Mouse (Mus musculus): Measurements from ENCODE around the gene Neb.

Neb gene

DNA sequence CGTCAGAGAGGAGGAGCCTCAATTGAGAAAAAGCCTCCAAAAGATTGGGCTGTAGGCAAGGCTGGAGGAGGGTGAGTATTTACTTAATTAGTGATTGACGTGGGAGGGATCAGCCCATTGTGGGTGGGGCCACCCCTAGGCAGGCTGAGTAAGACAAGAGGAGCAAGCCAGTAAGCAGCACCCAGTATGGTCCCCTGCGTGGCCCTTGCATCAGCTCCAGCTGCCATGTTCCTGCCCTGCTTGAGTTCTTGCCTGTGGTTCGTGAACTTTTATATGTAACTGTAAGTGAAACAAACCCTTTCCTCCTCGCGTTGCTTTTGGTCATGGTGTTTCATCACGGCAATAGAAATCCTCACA, at the start of gene Neb:
Neb (minus strand) TSS at position 27 of the 357 bp plus-strand sequence.
- no peak for DNase-seq (ENCODE audit: low spot score)

DNA sequence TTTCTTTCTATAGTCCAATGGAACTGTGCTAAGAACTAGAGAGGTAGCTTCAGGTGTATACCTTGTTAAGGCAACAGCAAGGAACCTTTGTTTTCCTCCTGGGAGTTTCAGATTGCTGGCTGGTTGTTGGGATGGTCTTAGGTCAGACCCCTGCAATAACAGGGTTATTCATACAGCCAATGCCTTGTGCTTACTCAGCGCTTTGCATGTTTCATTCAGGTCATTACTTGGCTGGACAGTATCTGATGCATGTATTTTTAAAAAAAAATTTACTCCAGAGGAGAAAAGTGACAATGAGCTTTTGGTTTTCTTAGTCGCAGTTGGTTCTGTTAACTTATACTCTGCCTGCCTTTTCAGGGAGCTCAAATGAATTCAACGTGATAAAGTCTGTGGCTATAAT, 49.1 kb upstream of the Neb start:
- DNase-seq (ENCODE audit: low spot score): no peak

DNA sequence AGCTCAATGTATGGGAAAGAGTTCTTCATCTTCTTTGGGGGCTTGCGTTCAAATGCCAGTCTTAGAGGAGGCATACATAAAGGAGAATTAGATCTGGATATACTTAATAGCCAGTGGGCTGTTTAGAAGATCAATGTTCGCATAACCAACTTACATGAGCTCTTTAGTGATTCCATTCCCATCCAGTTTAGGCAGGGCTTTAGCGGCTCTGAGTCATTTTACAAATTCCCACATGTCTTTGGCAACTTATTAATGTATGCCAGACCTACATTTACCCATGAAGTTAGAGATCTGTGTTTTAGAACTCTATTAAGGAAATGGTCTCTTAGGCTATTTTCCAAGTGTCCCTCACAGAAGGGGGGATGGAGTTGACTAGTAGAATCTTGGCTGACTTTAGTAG, 47.8 kb upstream of the Neb start:
- no peak for DNase-seq (ENCODE audit: low spot score)

DNA sequence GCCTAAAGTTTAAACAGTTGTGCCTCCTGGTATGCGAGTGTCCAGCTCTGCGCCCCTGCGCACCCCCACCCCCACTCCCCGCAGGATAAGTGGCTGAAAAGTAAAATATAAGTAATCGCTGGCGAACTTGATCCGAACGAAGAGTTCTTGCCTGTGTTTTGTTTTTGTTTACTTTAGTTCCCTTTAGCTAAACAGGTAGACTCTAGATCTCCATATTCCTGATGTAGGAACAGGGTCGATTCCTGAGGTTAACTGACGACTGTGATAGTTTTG, 47.2 kb upstream of the Neb start:
- no peak for DNase-seq (ENCODE audit: low spot score)

DNA sequence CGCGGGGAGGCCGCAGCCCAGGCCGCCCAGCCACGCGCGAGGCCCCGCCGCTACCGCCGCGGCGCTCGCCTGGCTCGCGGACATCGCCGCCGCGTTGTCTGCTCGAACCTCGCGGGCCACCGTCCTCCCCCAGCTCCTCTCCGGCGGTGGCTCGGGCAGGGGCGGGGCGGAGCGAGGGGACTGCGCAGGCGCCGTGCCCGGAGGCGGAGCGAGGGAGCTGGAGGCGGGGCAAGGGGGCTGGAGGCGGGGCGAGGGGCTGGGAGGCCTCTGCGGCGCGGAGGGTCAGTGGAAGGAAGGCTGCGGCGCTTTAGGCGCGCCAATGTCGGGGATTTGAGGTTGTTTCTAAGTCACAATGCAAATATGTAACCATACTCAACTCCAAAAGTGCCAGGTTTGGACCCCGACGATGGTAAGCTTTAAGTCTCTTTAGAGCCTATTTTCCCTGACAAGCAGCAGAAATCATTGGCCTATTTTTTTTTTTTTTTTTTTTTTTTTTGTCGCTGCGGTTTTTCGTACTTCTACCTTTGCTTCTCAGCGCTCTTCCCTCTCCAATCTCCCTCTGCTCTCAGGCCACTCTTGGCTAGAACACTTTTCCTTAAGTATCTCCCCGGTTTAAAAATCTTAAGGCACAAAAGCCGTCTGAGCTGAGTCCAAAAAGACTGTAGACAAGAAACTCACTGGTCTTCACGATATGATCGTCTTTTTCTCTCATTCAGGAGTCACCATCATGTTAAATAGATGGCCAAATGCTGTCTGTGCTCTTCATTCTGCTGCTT, 46.7 kb upstream of the Neb start, which contains the start of gene Arl5a:
Arl5a (minus strand) TSS at position 155 of the 776 bp plus-strand sequence.
- peak; percentile 98 for DNase-seq (ENCODE audit: low spot score)

DNA sequence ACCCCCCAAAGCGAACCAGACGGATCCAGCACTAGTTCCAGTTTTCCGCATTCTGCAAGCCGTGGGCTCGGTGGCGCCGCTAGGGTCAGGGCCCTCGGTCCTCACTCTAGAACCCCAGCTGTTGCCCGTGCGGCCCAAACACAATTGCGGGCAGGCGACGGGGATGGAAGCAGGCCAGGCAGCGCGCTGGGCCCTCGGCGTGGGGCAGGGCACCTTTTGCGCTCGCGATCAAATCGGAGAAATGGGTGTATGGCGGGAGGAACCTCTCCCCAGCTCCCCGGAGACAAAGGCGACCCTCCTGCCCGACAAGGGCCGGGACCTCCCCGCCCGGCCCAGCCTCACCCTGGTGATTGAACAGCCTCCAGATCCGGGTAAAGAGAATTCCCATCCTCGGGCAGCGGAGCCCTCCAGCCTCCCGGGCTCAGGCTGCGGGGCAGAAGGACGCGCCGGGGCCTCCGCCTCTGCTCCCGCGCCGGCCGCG, 46.0 kb upstream of the Neb start:
- DNase-seq (ENCODE audit: low spot score): no peak

DNA sequence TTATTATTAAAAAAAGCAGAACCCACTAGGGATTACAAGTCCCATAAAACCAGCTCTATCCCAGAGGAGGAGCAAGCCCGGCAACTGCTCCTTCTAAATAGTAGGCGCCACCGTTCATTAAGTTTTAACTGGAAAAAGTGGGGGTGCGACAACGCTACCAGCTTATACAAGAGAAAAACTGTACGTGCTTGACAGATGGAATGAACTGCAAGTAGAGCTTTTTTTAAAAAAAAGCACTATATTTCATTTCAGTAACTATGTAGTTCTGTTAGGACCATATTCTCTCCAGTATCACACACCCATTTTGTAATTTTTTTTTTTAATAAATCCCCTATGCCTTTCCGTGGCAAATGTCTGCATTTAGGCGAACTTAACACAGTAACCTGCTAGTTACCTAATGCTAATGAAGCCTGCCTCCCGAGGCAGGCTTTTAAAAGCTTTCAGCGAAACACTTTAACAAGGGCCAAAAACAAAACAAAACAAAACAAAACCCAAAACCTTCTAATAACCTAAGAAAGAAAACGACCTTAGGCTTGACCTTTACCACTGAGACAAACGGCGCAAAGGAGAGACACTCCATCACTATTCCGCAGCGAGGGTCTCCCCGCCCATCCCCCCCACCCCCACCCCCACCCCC, 45.5 kb upstream of the Neb start:
- DNase-seq (ENCODE audit: low spot score): no peak

DNA sequence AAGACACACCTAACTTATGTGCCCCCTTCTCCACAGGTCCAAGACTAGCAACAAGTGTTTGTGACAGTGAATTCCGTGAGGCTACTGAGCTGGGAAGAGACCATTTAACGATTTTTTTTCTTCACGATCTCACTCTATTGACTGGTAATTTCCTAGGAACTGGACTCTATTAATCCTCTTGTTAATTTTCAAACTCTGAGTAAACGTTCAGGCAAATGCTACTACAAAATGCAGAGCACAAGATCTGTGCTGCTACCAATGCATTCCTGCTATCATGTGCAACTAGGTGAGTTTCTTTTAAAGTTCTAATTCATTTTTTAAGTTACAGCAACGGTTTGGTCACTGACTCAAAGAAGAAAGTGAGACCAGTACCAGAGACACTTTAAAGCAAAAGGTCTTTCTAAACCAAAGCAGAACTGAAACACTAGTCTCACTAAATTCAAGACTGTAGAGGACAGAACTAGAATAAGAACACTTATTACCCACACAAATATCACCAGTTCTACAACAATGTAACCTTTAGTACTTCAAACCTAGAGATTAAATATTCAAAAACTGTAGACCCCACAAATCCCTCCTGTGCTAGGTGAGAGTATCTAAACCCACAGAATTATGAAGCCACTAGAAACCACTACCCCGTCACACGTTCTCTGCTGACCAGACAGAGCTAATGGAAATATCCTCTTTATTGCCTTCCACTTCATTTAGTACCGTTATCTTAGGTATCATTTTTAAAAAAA, 44.8 kb upstream of the Neb start:
- DNase-seq (ENCODE audit: low spot score): no peak

DNA sequence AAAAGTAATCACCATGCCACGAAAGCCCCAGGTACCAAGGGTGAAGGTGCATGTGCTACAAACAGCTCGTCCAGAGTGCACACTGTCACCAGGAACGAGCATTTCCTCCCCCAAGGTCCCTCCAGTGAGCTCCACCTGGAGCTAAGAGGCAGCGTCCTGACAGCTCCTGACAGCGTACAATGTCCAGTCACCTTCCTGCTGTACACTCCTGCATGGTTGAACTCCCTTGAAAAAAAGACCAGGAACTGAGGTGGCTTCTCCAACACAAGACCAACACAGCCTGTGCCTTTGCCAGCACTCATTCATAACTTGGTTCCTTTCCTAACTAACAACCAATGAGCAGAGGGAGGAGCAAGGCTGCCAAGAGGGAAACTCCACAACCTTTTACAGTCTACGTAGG, 42.9 kb upstream of the Neb start:
- DNase-seq (ENCODE audit: low spot score): no peak

DNA sequence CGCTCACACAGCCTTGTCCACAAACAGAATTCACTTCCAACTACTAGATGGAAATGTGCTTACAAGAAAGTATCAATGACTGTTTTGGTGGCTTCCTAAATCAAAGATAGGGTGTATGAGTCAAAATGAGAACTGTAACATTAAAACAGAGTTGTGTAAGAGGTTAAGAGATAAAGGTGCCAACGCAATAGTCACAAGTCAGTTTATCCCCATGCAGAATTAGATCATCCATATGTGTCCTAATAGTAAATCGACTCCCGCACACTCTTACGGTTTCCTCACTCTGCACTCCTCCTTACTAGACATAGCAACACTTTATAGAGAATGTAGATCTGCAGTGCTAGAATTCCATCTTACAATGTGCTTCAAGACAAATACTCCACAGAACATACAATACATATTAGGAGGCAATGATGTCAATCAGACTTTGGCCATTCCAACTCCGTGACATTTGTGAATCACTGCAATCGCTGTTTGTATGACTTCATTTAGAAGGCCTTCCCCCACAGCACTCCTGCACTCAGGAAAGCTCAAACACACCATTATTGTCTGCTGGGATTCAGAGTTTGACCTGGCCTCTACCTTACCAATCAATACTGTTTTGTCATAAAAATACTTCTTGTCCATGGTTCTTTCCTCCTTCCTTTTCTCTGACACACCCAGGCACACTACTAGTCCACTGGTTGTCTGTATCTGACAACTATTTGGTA, 41.9 kb upstream of the Neb start:
- DNase-seq (ENCODE audit: low spot score): no peak

DNA sequence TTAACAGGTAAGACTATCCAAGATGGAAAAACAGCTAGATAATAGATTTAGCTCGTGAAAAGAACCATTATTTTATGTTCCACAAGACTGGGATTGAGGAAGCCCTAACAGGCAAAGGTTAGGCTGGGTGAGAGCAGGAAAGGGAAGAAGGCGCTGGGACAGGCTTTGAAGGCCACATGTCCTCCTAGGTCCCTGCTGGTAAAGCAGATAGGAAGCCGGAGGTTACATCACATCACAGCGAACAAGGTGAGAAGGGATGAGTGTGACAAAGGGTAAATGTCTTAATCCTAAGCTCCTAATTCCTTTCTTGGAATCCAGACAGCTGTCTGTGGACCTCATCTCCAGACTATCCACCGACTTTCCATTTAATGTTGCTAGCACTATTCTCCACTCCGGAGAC, 41.0 kb upstream of the Neb start:
- DNase-seq (ENCODE audit: low spot score): no peak

DNA sequence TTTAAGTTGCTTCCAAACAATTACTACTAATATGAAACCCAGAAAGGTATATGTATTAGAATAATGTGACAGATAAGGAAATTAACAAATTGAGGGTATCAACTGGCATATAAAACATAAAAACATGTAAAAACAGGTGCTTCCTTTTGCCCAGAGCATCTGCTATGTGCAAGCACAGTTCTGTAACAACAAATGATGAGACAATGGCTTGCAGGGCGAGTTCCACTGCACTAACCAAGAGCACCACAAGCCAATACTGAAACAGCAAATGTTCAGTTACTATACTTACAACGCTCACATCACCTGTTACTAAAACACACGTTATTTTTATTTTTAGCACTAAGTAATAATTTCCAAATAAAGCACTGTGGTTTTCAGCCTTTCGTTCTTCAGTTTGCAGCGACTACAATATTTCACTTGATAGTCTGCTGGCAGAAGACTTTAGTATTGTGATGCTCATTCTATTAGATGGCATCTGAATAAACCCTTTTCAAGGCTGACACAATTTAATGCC, 34.3 kb upstream of the Neb start:
- no peak for DNase-seq (ENCODE audit: low spot score)

DNA sequence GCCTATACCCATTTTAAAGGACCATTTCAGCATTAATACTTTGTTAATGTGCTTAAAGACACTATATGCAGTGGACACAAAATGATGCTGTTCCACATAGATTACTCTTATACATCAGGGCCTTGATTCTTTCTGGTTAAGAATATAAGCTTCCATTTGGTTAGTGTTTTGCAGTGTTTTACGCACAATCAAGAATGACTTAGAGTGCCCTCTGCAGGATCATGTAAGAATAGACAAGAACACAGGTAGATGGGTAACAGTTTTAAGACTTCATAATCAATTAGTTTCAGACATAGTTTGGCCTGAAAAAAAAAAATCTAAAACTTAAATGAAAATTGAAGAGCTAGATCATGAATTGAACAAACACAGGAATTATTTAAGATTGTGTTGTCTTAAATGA, 28.2 kb upstream of the Neb start:
- DNase-seq (ENCODE audit: low spot score): no peak

DNA sequence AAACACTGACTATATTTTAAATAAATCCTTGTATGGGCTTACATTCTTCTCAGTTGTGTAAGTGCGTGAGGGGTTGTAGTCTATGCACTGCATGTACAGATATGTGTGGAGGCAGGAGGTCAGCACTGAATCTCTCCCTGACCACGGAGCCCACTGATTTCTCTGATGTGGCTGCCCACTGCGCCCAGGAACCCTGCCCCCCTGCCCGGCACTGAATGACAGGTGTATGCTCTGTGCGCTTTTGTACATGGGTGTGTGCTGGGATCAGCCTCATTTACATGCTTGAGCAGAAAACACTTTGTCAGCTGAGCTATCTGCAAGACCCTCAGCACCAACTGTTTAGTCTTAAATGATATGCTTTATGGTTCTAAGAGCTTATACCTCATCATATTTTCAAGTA, 27.0 kb upstream of the Neb start:
- DNase-seq (ENCODE audit: low spot score): no peak

DNA sequence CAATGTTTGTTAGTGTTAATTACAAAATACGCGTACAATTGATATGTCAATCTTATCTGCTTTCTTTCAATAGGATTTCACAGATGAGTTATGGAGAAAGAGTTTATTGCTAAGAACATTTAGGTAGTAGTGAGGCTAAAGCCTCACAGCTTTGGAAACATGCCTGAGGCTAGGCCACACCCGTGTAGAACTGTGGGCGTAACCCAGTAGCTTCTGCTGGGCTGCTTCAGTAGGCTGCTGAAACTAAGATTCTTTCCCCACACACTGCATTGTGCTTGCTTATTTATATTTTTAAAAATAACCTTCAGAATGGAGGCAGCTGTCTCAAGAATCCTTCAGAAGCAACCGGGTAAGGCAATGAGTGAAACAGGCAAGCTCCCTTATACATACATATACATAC, 16.3 kb upstream of the Neb start:
- no peak for DNase-seq (ENCODE audit: low spot score)

DNA sequence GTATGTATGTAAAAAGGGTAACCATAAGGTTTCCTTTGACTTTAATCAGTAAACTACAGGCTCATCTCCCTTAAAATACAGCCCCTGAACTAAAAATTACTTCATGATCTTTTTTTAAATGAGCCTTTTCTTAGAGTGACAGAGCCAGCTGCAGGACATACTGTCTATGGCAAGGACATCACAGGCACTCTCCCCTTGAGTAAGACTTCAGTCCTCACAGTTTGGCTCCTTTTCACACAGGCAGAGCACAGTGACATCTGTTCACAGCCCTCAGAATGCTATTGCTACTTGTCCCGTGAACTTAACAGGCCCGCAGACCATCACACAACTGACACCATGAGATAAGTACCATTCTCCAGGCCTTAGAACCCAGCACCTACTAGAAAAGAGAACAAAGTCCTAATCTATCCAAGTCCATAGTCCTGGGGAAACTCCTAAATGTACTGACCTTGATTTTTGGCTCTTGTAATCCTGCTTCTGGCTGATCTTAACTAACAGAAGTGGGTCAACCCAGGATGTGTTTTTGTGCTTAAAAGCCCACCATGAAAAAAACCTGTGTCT, 12.2 kb upstream of the Neb start:
- DNase-seq (ENCODE audit: low spot score): no peak

DNA sequence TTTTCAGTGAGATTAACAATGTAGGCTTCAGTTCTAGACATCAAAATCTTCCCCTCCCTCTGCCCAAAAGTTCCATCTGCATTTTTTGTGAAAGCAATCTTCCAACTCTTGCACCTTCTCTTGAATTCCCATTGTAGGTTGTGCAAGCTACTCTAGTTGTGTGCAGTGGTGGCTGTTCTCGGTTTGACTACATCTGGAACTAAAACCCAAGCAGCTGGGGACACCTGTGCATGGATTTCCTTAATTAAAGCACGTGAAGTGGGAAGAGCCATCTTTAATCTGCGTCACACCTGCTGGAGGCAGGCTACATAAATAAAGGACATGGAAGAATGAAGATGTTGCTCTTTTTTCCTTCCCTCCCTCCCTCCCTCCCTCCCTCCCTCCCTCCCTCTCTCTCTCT, 11.7 kb upstream of the Neb start:
- DNase-seq (ENCODE audit: low spot score): no peak

DNA sequence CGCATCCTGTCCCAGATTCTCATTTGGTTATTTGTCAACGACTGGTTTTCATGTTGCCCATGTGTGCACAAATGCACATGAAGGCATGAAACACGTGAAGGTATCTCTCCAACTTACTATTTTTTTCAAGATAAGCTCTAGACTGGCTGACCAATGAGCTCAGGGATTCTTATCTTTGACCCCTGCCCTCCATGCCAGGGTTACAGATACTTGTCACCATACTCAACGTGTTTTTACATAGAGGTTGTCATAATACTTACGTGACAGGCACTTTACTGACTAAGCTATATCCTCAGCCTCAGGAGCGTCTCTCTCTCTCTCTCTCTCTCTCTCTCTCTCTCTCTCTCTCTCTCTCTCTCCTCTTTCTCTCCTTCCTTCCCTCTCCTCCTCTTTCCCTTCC, 8.2 kb upstream of the Neb start:
- no peak for DNase-seq (ENCODE audit: low spot score)

DNA sequence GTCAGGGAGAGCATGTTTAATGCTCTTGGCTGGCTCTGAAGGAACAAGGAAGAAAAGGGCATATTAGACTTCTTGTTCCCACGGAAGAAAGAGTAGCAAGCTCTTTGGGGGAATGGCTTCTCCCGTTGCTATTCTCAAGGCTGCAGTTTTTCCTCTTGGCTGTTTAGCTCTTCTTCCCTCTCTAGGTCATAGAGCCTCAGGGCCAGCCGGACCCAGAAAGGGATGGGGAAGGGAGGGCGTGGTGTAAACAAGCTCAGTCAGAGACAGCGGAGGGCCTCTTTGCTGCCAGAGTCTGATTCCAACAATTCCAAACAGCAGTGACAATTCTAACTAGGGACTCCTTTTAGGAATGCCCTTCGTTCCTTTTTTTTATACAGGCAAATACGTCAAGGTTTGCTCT, 7.8 kb upstream of the Neb start:
- DNase-seq (ENCODE audit: low spot score): no peak

DNA sequence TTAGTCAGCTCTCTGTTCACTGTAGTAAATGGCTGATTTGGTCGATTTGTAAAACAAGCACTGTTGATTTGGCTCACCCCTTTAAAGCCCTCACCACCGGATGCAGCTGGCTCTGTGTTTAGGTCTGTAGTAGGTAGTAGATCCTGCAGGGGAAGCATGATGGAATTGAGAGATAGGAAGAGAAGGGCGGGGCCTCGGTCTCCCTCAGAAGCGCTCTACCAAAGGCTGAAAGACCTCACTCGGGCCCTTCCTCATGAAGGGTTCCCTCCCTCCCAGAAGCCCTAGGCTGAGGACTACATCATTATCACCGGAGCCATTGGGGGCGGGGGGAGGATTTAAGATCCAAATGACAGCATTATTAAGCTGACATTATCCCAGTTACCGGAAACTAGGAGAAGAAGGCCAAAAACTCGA, 581 bp upstream of the Neb start:
- no peak for DNase-seq (ENCODE audit: low spot score)

DNA sequence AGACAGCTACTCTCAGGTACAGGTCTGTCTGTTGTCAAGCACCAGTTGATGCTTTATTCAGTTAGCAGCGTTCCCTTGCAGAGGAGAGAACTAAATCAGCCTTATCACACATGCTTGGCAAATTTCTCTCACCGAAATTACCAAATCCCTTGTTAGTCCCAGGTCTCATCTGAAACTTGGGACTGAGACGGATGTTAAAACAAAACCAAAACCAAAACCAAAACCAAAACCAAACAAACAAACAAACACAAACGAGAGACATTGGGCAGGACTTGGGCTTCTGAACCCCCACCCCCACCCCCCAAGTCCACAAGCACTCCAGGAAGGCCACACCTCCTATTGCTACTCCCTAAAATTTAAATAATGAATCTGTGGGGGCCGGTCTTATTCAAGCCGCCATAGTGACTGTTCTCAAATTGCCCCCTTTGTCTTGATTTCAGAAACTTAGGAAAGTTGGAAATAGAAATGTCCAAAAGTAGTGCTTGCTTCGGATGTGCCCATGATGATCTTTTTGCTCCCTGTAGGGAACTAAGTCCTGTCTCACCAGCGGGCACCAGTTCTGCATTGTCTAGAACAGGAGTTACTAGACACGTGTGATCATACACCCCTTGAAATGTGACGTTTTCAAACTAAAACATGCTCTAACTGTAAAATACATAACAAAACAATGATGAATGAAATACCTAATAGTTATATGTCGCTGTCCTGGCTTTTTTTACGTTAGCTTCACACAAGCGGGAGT, 397 bp downstream of the Neb start:
- DNase-seq (ENCODE audit: low spot score): no peak

DNA sequence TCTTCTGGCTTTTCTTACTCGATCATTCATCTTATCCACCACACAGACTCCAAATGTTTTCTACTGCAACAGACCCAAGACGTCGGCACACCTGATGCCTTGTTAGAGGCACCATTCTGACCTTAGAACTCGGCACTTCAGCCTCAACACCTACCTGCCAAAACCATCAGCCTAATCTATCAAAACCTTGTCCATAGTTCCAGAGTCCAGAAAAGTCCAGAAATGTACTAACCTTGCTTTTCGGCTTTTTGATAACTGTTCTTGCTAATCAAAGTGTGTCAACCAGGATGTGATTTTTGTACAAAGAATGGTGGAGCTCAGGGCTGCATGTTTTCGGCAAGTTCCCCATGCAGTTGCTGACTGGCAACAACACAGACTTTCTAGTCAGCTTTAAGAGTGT, 3.6 kb downstream of the Neb start:
- DNase-seq (ENCODE audit: low spot score): no peak

All from urinary bladder, postnatal 25 days (tissue).